Mouse (Mus musculus) kidney, adult 8-10 months (tissue): ENCODE results near the gene Slc16a11.

Experiments
- DNase-seq, 2 experiments: peaks; one replicate each; pipeline ENCODE4 v3.0.0; 2022

The Slc16a11 gene

GRCm38 (mm10) chr11:70227126-70227525, 14.6 kb downstream of the Slc16a11 start:
- DNase-seq, result no peak

DNA sequence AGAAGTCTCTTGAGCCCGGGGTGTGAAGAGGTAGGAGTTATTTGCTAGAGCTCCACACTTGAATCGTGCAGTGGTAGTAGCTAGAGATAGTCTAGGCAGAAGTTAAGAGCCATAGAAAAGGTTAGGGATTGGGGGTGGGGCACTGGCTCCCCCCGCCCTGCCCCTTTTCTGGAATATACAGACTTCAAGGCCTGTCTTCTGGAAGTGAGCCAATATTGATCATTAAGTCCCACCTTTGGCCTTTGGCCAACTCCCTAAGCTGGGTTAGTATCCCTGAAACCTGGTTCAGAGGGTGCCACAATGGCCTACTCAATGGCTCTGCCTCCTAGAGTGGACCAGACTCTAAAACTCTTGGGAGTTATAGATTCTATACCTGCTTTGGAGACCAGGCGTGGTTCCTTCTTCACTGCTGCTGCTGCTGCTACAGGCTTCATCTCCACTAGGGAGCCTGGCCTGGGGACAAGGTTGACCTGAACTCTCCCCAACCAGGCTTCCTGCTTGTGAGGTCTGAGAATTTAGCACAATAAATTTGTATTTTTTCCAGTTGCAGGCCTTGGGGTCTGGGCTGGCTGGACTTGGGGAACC, 15.2 kb downstream of the Slc16a11 start:
- no peak for DNase-seq

- peak; percentile 77 to 89 for DNase-seq
Measured at GRCm38 (mm10) chr11:70228828-70229227, 16.3 kb downstream of the Slc16a11 start.

GRCm38 (mm10) chr11:70229260-70230010, 16.9 kb downstream of the Slc16a11 start, which contains the start of gene Bcl6b:
Gene Bcl6b, minus strand, starts transcription at chr11:70229798.
- DNase-seq, result peak in 1 of 2 experiments; percentile 37

DNA sequence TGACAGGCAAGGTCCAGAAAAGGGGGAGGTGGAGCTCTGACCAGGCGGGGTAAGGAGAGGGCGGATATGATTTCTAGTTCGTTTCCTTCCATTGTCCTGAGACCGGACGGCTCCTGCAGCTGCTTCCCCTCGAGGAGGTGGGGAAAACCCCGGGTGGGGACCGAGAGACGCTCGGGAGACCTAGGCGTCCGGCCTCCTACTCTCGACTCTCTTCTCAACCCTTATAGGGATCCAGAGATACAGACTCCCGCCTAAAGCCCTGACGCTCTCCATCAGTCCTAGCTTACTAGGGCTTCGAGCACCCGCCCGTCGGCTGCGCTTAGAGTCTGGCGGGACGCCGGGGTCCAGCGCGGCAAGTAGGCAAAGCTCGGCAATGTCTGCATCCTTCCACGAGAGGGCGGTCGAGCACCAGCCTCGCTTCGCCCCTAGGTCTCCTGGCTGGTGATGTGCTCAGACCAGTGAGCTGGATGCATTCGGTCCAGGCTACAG, 17.7 kb downstream of the Slc16a11 start:
- peak; percentile 77 to 82 for DNase-seq

DNA sequence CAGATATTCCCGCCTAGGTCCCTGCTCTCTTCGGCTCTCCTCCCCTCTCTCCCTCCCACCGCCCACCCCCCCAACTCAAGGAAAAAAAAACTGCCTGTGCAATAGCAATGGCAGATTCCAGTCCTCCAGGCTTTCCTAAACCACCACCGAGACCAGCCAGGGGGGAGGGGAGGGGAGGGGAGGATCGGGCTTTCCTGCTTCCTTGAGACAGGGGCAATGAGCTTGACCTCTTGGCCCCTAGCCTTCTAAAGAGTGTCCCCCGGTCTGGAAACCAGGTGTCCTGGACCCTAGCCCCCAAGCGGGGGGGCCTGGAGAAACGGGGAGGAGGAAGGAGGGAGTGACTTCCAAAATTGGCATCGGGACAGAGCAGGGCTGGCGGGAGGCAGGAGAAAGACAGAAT, 20.0 kb downstream of the Slc16a11 start:
- DNase-seq, result no peak

- no peak for DNase-seq
Measured at GRCm38 (mm10) chr11:70233016-70233415, 20.5 kb downstream of the Slc16a11 start.

DNA sequence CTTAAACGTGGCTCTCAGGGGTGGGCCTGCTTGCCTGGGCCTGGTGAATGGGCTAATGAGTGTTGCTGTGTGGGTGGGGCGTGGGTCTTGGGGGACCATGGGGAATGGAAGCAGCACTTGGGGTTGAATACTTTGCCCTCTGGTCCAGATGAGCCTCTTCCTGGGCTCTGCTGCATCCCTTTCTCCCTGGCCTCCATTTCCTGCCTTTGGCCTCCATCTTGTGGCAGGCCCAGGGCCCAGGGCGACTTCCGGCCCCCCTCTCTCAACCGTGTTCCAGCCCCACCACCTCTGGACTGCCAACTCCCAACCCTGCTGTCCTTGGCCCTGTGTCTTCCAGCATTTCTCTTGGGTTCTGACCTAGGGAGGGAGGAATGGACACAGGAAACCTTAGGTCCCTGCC, 21.5 kb downstream of the Slc16a11 start:
- DNase-seq, result no peak

DNA sequence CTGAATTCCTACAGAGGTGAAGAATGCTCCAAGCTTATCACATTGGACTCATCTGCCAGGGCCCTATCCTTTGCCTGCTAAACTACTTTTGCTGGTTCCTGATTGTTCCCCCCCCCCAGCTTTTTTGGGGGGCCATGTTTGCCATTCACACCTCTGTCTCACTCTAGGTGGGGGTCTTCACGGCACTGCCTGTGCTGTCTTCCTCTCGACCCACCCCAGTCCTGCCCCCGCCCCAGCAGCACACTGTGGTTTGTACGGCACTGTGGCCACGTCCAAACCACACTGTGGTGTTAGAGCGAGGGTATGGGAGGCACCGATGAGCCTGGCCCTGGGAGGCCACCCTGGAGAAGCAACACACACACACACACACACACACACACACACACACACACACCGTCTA, 21.9 kb downstream of the Slc16a11 start:
- DNase-seq, result no peak

DNA sequence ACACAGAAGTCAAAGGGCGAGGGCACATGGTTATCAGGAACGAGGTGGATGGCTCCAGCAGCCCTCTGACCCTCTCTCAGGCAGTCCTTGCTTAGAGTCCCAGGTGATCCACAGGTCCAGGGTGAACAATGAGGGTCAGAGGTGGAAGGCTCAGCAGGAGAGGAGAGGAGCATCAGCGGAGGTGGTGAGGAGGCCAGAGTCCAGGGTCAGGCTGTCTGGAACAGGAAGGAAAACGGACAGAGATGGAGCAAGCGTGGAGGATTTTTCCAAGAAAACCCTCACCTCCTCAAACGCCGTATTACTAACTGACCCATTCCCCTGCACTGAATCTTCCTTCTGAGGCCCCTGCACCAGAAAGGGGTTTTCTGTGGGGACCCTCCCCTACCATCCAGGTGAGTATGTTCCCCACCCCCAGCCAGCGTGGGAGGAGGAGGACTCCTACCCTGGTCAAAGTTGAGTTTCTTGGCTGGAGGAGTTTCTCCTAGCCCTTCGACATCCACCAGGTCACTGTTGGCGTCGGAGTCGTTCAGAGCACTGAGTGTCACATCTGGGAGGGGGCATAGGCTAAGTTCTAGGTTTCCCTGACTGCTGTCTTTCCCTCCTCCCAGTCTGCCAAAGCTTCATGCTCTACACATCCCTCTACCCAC, 22.8 kb downstream of the Slc16a11 start:
- DNase-seq, result peak in 1 of 2 experiments; percentile 62

DNA sequence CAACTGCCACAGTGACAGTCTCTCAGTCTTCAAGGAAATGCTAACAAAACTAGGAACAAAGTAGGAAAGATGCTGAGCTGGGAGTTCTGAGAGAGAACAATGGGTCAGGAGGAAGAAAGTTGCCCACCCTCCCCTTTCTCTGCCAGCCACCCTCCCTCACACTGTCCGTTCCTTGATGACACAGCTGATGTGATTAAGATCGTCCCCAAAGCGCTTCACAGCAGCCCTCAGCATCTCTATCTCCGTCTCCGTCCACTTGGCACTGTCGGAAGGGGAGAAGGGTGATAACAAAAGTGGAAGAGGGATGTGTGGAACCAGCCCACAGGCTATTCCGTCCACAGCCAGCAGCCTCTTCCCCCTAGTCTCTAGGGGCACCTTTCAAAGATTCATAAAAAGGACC, 24.2 kb downstream of the Slc16a11 start:
- DNase-seq, result no peak

- peak; percentile 96 for DNase-seq
Measured at GRCm38 (mm10) chr11:70237457-70238167, 25.1 kb downstream of the Slc16a11 start, which contains the start of gene 0610010K14Rik. Gene 0610010K14Rik, minus strand, starts transcription at chr11:70237914.

DNA sequence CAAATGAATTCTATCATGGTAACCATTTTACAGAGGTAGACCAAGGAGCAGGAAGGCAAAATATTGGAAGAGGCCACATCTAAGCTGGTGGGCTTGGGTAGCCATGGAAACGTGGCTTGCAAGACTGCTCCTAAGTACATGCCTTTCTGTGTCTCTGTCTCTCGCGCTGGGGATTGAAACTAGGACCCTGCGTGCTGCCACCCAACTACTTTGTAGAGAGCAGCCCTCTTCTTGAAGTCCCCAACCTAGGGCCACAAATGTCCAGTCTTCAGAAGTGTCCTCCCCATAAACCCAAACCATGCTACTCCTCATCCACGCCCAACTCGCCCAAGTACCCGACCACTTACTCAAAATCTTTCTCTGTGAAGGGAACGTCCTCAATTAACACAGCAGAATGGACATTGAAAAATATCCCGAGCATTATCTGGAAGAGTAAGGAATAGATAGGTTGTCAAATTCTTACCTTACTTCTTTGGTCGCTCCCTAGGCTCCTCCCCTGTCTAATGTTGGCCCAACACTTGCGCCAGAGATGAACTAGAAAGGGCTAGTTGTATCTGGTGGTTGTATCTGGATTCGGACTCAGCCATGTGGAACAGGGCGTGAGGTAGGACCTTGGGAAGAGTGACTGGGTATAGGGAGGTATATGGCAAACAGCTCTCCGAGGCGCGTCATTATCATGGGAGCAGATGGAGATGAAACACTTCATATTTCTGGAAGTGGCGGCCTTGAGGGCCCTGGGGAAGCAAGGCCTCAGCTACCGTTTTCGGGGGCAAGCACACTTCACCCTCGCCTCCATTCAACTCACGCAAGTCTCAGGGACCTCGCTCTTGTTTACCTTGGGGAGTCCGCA, 26.3 kb downstream of the Slc16a11 start:
- no peak for DNase-seq

- DNase-seq, result peak; percentile 85 to 88
Measured at GRCm38 (mm10) chr11:70239541-70240279, 27.2 kb downstream of the Slc16a11 start, which contains the start of the genes Gm21988 and Rnasek. Gene Gm21988, minus strand, starts transcription at chr11:70239830. Gene Rnasek, minus strand, starts transcription at chr11:70239842.

DNA sequence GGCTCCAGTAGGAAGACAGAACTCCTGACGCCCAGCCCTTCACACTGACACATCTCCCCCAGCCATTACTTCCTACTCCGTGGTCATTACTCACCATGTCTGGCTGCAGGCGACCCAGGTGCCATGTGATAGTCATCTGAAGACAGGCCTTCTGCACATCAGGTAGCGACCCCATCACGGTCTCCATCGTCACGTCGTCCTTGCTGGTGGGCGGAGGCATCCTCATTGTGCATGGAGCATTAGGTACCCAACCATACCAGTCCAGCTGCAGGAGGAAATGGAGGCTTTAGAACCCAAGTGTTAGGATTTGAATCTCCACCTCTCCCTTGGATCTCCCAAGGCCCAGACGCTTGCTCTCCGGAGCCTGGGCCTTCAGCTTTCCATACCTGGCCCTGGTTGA, 30.0 kb downstream of the Slc16a11 start:
- no peak for DNase-seq

GRCm38 (mm10) chr11:70247136-70247845, 34.7 kb downstream of the Slc16a11 start:
- peak in 1 of 2 experiments; percentile 75 for DNase-seq

DNA sequence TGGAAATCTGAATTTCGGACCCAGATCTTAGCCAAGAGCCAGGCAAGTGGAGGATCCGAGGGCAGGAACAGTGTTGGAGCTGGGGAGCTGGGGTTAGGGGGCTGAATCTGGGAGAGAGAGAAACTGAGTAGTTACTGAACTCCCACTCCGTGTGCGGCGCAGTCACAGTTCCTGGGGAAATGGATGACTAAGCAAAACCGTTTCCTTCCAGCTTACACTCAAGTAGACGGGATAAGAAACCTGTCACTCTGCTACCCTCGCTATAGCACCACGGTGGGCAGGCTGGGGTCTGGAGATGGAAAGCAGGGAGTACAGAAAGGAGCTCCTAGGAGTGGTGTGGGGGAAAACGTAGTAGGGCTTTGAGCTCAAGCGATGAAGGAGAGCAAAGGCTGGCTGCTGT, 37.6 kb downstream of the Slc16a11 start:
- DNase-seq, result no peak

DNA sequence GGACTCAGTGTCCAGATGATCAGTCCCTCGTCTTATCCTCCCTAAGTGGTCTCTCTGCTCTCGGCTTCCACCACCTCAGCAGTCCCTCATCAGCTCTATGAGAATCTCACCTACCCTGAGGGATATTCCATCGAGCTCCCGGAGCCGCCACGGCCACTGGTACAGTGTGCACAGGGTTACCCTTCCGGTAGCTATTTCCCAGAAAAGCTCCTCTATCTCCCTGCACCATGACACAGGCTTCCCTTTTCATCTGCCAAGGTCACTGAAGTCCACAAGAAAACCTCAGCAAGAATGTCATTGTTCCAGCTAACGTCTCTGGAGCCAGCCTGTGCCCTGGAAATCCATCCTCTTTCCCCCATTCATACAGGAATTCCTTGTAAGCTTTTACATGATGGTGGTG, 39.3 kb downstream of the Slc16a11 start:
- no peak for DNase-seq

DNA sequence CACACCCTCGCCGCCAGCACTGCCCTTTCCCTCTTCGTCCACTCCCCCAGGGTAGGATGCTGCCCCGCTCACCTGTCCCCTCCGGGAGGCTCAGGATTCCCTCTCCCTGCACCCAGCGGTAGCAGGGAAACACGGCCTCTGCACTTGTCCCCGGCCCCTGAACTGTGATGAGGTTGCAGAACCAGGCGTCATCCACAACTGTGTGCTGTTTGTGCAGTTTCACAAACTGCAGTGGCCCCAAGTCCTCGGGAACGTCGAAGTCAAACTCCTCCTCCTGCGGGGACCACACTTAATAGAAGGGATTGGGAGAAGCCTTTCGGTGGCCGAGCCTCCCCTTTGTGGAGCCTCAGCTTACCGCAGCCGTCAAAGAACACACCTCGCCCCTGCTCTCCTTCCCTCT, 41.8 kb downstream of the Slc16a11 start:
- DNase-seq, result no peak

DNA sequence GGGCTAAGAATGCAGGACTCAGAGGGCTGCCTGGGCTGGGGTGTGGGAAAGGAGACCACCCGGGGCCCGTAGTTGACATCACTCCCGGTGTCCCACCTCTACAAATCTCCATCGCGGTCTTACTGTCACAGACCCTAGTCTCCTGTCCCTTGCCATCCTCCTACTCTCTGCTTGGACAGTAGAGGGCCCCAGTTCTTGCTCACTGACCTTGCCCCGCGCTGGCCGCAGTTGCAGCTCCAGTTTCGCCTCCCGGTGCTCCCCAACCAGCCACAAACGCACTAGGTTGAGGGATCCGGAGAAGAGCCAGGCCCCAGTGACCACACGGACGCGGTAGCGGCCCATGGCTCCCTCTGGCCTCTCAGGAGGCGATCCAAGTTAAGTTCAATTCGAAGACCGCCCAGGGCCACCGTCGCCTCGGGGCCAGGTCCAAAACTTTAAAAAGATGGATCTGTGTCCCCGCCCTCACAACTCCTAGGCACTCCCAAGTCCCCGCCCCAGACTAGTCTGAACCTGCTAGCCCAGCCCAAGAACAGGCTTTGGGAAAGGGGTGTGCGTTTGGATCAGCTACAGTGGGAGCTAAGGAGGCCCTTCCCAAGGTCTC, 42.5 kb downstream of the Slc16a11 start, which contains the start of gene Alox12:
Gene Alox12, minus strand, starts transcription at position 423 of the 601 bp plus-strand sequence.
- peak; percentile 51 to 59 for DNase-seq
